Mouse (Mus musculus): Measurements from ENCODE around the gene Fam53b. TPM values are rescaled to one million over a fixed set of nuclear protein-coding genes. Genes with fewer than 3 reads are reported as not detected.
A peak's percentile ranks its signal among the peaks of the same experiment; 100 is the strongest.

The Fam53b gene
- polyA plus RNA-seq, 1 experiment from 2014 or later, result 17.2 TPM

DNA sequence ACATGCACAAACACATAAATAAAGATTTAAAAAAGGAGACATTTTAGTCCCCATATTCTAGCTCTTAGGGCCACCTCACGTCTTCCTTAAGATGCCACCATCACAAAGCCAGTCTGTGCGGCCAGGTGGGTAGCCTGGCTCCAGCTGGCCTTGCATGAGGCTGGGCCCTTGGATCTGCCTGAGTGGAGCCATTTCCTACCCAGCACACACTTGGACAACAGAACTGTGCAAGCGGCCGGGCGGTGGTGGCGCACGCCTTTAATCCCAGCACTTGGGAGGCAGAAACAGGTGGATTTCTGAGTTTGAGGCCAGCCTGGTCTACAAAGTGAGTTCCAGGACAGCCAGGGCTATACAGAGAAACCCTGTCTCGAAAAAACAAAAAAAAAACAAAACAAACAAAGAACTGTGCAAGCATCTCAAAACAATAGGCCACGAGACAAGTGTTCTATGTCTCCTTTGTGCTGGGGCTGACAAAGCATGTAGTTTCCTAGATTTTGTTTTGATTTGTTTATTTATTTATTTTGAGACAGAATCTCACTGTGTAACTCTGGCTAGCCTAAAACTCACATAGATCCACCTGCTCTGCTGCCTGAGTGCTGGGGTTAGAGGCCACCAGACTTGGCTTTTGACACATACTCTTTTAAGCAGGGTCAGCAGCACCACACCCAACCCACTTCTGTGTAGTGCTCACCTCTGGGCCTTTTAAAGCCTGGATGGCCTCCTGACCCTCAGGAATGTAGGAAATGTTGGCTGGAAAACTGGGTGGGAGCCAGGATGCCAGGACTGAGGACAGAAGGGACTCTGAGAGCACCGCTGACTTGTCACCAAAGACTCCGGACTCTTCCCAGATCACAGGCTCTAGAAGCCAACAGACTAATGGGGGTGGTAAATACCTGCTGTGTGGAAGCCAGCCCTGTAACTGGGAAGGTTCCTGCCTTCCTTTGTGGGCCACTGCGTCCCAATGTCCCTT lies 91.0 kb downstream of the Fam53b start:
- H3K4me2 ChIP-seq (ENCODE audit: low read depth, low read length), result no peak overlapping the region
- no peaks in the 10 kb centered on the region for H3K9me3 ChIP-seq (ENCODE audit: low read length)
- H3K27ac ChIP-seq (ENCODE audit: low read depth), result peak overlapping the region; percentile 20
- H3K27me3 ChIP-seq (ENCODE audit: insufficient read depth, low read length), result no peaks in the 10 kb centered on the region
- peaks cover 41% of the 10 kb centered on the region for H3K4me1 ChIP-seq (ENCODE audit: insufficient read depth)
- 87% methylated on average over 12 of the region's 12 CpGs for WGBS (ENCODE audit: insufficient replicate concordance)
- ATAC-seq (no peak), DNase-seq (no peak)
- H3K4me3 ChIP-seq (ENCODE audit: low read depth, low read length), result no peak overlapping the region
- no peak overlapping the region for H3K9ac ChIP-seq (replicated peaks)
- TF ChIP-seq CTCF (IDR thresholded peaks at IDR 0.05; ENCODE audit: low read depth) (no peak), EP300 (IDR thresholded peaks at IDR 0.05; ENCODE audit: low read depth) (no peak)
- H3K36me3 ChIP-seq (replicated peaks; ENCODE audit: insufficient read depth, low read length), result peaks cover 27% of the 10 kb centered on the region

DNA sequence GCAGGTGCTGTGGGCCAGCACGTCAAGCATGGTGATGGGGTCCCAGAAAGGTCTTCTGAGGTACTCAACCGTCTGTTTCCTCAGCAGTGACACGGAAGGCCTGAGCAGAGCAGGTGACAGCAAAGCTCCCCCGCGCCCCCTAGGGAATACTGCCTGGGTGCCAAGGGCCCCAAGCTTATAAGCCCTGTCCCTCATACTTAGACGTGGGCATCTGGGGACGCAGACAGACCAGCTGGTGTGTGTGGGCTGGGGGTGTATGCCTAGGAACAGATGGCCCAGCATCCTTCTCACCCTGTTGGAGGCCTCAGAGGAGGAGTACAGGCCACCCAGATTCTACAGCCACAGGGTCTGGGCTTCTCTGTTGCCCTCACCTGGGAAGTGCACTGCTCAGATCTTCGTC lies 93.1 kb downstream of the Fam53b start:
- no peak overlapping the region for H3K4me2 ChIP-seq (ENCODE audit: low read depth, low read length)
- DNase-seq (peak; percentile 73), ATAC-seq (peak; percentile 46)
- H3K27ac ChIP-seq (ENCODE audit: low read depth), result peak overlapping the region; percentile 74
- no peak overlapping the region for H3K4me3 ChIP-seq (ENCODE audit: low read depth, low read length)
- no peaks in the 10 kb centered on the region for H3K27me3 ChIP-seq (ENCODE audit: insufficient read depth, low read length)
- H3K4me1 ChIP-seq (ENCODE audit: insufficient read depth), result peaks cover 42% of the 10 kb centered on the region
- H3K9ac ChIP-seq (replicated peaks), result peak overlapping the region; percentile 21; the same call in 1 of the 2 replicates
- H3K9me3 ChIP-seq (ENCODE audit: low read length), result no peaks in the 10 kb centered on the region
- WGBS (ENCODE audit: insufficient replicate concordance), result 74% methylated on average over 8 of the region's 8 CpGs
- TF ChIP-seq CTCF (IDR thresholded peaks at IDR 0.05; ENCODE audit: low read depth) (0 out of 2 replicates have a peak, but pooled peaks have one; percentile 6), EP300 (IDR thresholded peaks at IDR 0.05; ENCODE audit: low read depth) (peak; percentile 23; the same call in 1 of the 2 replicates)
- H3K36me3 ChIP-seq (replicated peaks; ENCODE audit: insufficient read depth, low read length), result peaks cover 34% of the 10 kb centered on the region

DNA sequence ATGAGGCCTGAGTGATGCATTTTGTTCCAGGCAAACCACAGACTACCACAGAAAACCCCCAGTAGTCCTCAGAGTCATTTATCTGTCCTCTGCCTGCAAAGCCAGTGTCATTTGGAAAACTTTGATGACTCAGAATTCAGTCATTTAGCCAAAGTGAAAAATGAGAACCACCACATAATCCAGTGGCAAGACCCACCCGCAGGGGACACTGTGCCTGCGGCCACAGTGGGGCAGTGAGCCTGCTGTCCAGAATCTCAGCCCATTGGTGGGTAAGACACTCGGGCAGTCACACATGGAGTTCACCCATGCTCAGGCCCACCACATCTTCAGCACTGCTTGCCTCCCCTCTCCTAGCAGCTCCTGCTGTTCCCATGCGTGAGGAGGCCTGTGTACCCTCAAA lies 94.1 kb downstream of the Fam53b start:
- peaks cover 44% of the 10 kb centered on the region for H3K36me3 ChIP-seq (replicated peaks; ENCODE audit: insufficient read depth, low read length)
- ATAC-seq, result no peak
- WGBS (ENCODE audit: insufficient replicate concordance), result 74% methylated on average over 4 of the region's 4 CpGs

DNA sequence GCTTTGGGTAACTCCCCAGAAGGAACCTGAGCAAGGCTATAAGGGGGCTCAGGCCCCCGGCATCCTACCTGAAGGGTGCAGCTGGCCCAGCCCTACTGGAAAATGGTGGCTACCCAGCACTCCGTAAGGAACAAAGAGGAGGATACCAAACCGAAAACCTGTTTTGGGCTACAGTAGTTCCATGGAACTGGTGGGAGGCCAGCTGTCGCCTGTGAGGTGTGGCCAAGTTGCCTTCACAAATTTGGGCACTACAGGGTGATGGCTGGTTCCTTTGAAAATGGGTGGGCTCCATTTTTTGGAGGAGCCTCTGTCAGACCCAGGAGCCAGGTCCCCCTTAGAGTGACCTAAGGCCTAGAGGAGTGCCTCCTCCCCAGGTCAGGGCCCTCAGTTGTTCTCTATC lies 98.4 kb downstream of the Fam53b start:
- ATAC-seq, result no peak
- WGBS (ENCODE audit: insufficient replicate concordance), result 94% methylated on average over 4 of the region's 4 CpGs
- Histone ChIP-seq H3K27ac (ENCODE audit: low read depth) (peak overlapping the region; percentile 89; the same call in 1 of the 2 replicates), H3K4me1 (ENCODE audit: insufficient read depth) (peaks cover 48% of the 10 kb centered on the region), H3K9ac (replicated peaks) (no peak overlapping the region), H3K4me2 (ENCODE audit: low read depth, low read length) (no peak overlapping the region), H3K36me3 (replicated peaks; ENCODE audit: insufficient read depth, low read length) (peaks cover 64% of the 10 kb centered on the region), H3K27me3 (ENCODE audit: insufficient read depth, low read length) (no peaks in the 10 kb centered on the region), H3K9me3 (ENCODE audit: low read length) (no peaks in the 10 kb centered on the region), H3K4me3 (ENCODE audit: low read depth, low read length) (no peak overlapping the region)
- DNase-seq, result no peak
- no peak for TF ChIP-seq CTCF (IDR thresholded peaks at IDR 0.05; ENCODE audit: low read depth)
- TF ChIP-seq EP300 (IDR thresholded peaks at IDR 0.05; ENCODE audit: low read depth), result no peak

More for the DNA sequence above, 94.1 kb downstream of the Fam53b start:
- Histone ChIP-seq H3K4me2 (ENCODE audit: low read depth, low read length) (no peak overlapping the region), H3K27ac (ENCODE audit: low read depth) (peak overlapping the region; percentile 74; the same call in 1 of the 2 replicates), H3K27me3 (ENCODE audit: insufficient read depth, low read length) (no peaks in the 10 kb centered on the region), H3K4me3 (ENCODE audit: low read depth, low read length) (no peak overlapping the region), H3K9me3 (ENCODE audit: low read length) (no peaks in the 10 kb centered on the region), H3K4me1 (ENCODE audit: insufficient read depth) (peaks cover 42% of the 10 kb centered on the region), H3K9ac (replicated peaks) (no peak overlapping the region)
- no peak for TF ChIP-seq CTCF (IDR thresholded peaks at IDR 0.05; ENCODE audit: low read depth)
- no peak for TF ChIP-seq EP300 (IDR thresholded peaks at IDR 0.05; ENCODE audit: low read depth)
- DNase-seq, result no peak

DNA sequence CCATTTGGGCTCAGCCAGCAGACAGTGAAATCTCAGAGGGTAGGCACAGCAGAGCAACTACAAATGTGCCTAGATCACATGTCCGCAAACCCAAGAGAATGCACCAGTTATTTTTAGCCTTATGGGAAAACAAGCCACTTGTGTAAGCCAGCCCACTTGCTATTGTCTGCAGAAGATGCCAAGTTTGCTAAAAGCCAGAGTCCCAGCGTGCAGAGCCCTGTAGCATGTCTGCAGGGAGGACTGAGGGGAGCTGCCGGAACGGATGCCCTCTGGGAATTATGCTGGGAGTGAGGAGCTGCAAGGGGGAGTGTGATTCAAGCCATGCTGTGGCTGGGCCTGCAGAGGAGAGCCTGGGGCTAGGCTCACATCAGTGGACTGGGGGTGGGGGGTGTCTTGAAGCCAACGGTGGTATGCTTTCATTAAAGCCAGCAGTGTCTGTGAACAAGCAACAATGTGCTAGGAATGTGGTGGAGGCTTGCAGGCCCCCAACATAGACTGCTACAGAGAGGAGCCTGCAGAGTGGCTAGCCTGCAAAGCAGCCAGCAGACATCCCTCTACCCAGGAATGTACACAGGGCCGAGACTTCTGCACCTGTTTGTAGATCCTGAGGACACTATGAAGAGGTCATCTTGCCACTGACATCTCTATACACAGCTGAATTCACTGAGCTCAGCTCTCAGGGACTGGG lies 99.3 kb downstream of the Fam53b start:
- 56% methylated on average over 6 of the region's 6 CpGs for WGBS (ENCODE audit: insufficient replicate concordance)
- H3K9ac ChIP-seq (replicated peaks), result no peak overlapping the region; the same call in 1 of the 2 replicates
- peak; percentile 37 for ATAC-seq
- no peak for DNase-seq
- no peak overlapping the region for H3K4me3 ChIP-seq (ENCODE audit: low read depth, low read length)
- H3K4me2 ChIP-seq (ENCODE audit: low read depth, low read length), result 0 out of 2 replicates have a peak overlapping the region, but pooled peaks have one; percentile 18
- no peaks in the 10 kb centered on the region for H3K9me3 ChIP-seq (ENCODE audit: low read length)
- peaks cover 48% of the 10 kb centered on the region for H3K4me1 ChIP-seq (ENCODE audit: insufficient read depth)
- no peak; the same call in 1 of the 2 replicates for TF ChIP-seq EP300 (IDR thresholded peaks at IDR 0.05; ENCODE audit: low read depth)
- TF ChIP-seq CTCF (IDR thresholded peaks at IDR 0.05; ENCODE audit: low read depth), result no peak
- peaks cover 56% of the 10 kb centered on the region for H3K36me3 ChIP-seq (replicated peaks; ENCODE audit: insufficient read depth, low read length)
- peak overlapping the region; percentile 89 for H3K27ac ChIP-seq (ENCODE audit: low read depth)
- no peaks in the 10 kb centered on the region for H3K27me3 ChIP-seq (ENCODE audit: insufficient read depth, low read length)
